ENCODE assay signal across 12 mouse cellular contexts in genomic region chr19:47407332-47407731, GRCm38 (mm10).
"Had no signal": no experiment of that assay in that cellular context is flagged by ENCODE, and none has a peak within 500 bp of the region (broad histone marks: within the 10 kb centered on the region; RNA-seq: fewer than 3 reads in every experiment).

No protein-coding gene starts in this region.

- H3K36me3 ChIP-seq: limb, embryonic 10.5 days; neural tube, embryonic 12.5 days had no signal

- H3K4me2 ChIP-seq: neural tube, embryonic 12.5 days had no signal

- DNase-seq: kidney, adult 11 months; kidney, postnatal 10 days; kidney, postnatal 4 days; lung, adult 2 months; lung, postnatal 36 days; midbrain, embryonic 14.5 days; spleen, adult 18-20 months; thymus, adult 18-20 months; thymus, postnatal 14 days had no signal

- H3K27ac ChIP-seq: layer of hippocampus, adult 2 months; limb, embryonic 10.5 days; neural tube, embryonic 12.5 days had no signal

- H3K9me3 ChIP-seq: limb, embryonic 10.5 days; neural tube, embryonic 12.5 days had no signal

- H3K27me3 ChIP-seq: neural tube, embryonic 12.5 days had no signal

- H3K4me3 ChIP-seq: layer of hippocampus, adult 2 months; limb, embryonic 10.5 days; neural tube, embryonic 12.5 days had no signal

- H3K9ac ChIP-seq: neural tube, embryonic 12.5 days had no signal
